Mouse (Mus musculus): ENCODE measurements around the gene Ttl.
A peak's percentile ranks its signal among the peaks of the same experiment; 100 is the strongest.

GRCm38 (mm10) chr2:129040567-129040966 lies 25.2 kb upstream of the Ttl start:
- TF ChIP-seq CTCF (IDR thresholded peaks at IDR 0.05; ENCODE audit: insufficient read depth, low read length), result peak; percentile 21; the same call in 1 of the 2 replicates
- TF ChIP-seq POLR2A (IDR thresholded peaks at IDR 0.05; ENCODE audit: borderline replicate concordance, extremely low read depth, low read depth, low read length), result no peak
